Mouse (Mus musculus): ENCODE data around the gene Magoh.
A peak's percentile ranks its signal among the peaks of the same experiment; 100 is the strongest.

The Magoh gene

DNA sequence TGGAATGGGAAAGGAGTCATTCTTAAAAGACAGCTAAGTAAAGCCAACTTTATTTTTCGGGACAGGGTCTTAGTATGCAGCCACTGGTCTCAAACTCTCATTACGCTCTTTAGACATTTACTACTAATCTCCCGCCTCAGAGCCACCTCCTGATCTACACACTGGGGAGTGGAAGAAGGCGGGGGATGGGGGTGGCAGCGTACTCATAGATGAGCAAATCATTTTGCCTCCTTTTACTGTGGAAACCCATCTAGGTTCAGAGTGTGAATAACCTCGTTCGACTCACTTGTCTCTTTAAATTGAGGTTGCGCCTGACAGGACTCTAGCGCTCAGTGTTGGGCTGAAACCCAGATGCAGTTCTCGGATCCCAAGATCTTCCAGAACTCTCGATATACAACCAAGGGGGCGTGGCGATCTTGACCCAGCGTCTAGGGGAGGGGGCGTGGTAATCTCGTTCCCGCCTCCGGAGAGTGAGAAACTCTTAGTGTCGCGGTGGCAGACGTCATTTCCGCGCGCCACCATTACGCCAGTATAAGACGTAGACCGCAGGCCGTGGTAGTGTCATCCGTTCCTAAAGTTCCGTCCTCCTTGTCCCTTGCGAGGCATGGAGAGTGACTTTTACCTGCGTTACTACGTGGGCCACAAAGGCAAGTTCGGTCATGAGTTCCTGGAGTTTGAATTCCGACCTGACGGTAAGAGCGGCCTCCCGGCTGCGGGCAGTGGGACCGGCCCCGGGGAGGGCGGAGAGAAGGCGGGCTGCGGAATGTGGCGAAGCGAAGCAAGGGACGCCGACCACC, at the start of gene Magoh:
Gene Magoh (plus strand): TSS at position 502 of the 797 bp plus-strand sequence.
- DNase-seq (ENCODE audit: extremely low spot score, low read depth, low spot score), result peak; percentile 84

DNA sequence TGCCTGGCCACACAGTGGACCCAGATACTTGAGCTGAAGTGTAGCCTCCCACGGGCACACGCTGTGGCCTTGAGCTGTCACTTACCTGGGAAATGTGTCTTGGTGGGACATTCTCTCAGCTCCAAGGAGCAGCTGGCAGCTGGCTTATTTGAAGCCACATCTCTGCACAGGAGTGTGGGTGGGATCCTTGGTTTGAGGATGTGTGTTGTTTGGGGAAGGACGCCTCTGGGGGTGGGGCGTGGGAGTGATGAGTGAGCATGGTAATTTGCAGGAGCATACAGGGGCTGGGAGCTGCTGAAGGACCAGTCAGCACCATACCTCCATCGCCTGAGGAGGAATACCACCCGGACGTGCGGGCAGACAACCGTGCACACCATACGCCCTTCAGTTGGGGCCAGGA, 49.4 kb upstream of the Magoh start:
- no peak for DNase-seq (ENCODE audit: extremely low spot score, low read depth, low spot score)

DNA sequence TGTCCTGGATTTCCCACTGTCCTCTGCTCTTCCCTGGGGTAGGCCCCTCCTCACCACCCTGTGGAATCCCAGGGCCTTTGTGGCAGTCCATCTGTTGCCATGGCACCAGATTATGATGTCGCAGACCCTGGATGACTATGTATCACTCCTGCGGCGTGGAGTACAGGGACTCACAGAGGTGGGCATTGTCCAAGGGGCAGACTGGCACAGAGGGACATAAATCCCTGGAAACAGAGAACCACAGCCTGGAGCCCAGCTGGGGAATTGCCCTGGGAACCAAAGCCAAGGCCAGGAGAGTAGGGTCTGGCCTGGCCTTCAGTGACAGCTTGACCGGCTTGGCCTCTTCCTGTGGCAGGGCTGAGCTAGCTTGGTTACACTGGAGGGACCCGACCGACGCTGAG, 48.7 kb upstream of the Magoh start:
- DNase-seq (ENCODE audit: extremely low spot score, low read depth, low spot score), result no peak

DNA sequence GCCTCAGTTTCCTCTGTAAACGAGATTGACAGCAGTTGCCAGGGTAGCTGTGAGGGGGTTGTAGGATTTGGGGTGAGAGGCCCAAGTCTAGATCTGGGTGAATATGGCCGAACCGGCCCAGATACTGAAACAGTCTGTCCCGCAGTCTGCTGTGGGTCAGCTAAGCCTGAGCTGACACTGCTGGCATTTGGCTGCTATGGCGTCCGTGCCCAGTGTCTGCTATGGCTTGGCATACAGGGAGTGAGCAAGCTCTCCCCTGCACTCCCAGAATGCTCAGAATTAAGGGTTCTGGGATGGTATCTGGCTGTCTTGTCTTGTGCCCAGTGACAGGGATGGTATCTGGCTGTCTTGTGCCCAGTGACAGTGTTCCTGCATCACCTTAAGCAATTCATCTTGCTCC, 47.9 kb upstream of the Magoh start:
- no peak for DNase-seq (ENCODE audit: extremely low spot score, low read depth, low spot score)

DNA sequence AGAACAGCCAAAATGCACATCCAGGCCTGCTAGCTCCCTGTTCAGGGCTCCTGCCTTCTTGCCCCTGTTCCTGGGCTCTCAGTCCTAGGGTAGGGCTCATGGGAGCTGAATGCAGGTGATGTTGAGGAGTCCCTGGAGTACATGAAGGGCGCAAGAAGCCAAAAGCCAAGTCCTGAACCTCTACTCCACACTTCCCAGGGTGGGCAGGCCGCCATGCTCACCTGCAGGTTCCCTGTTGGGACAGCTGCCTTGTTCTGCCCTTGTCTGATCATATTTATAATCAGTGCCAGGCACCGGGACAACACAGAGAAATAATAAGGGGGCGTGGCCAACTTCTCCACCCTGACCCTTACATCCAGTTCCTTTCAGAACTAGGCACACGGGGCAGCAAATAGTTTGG, 46.0 kb upstream of the Magoh start:
- no peak for DNase-seq (ENCODE audit: extremely low spot score, low read depth, low spot score)

DNA sequence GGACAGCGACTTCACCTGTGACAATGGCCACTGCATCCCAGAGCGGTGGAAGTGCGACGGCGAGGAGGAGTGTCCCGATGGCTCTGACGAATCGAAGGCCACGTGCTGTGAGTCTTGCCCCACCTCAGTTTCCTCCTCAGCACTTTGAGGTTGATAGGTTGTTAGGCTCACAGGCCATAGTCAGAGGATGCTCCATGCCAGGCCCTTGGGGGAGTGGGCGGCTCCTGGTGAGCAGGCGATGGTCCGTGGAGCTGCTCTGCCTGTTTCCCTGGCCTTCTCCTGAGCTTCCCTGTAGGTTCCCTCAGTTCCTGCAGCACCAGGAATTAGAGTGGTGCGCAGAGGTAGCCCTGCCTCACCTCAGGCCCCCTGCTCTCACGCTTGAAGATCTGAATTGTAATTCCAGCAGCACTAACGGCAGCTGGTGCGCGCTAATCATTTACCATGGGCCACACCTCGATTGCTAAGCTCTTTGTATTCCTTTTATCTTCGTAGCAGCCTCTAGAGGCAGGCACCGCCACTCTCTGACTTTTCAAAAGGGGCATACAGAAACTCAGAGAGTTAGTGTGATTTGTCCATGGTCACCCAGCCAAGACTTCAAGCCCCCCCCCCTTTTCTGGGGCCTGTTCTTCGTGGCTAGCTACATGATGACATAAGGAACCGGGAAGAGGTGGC, 44.8 kb upstream of the Magoh start:
- no peak for DNase-seq (ENCODE audit: extremely low spot score, low read depth, low spot score)

DNA sequence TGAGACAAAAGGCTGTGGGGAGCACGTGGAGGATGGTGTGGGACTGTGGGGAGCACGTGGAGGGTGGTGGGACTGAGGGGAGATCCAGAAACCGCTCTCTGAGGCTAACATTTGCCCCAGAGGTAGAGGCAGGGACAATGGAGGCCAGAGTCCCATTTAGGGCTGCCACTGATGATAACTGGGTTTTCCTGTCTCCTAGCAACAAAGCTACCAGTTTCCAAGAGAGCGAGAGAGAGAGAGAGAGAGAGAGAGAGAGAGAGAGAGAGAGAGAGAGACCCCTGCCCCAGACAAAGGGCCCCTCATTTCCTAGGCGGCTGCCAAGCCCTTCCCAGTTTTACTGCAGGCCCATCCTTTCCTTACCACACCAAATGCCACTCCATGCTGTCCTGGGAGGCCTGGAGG, 44.0 kb upstream of the Magoh start:
- no peak for DNase-seq (ENCODE audit: extremely low spot score, low read depth, low spot score)

DNA sequence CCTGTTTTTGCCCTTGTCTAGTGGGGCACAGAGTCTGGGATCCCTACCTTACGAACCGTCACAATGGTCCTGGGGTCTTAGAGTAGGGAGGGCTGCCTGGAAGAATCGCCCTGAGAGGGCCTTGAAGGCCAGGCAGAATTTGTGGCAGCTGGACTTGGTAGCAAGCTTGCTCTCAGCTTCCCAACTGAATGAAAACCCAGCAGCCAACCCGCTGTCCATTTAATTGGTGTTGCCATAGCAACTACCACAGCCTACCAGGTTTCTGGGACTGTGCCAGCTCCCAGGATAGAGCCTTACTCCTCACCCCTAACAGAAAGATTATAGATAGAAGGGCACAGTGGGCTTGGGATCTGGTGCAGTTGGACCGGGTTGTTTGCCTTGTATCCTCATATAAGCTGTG, 42.8 kb upstream of the Magoh start:
- no peak for DNase-seq (ENCODE audit: extremely low spot score, low read depth, low spot score)

DNA sequence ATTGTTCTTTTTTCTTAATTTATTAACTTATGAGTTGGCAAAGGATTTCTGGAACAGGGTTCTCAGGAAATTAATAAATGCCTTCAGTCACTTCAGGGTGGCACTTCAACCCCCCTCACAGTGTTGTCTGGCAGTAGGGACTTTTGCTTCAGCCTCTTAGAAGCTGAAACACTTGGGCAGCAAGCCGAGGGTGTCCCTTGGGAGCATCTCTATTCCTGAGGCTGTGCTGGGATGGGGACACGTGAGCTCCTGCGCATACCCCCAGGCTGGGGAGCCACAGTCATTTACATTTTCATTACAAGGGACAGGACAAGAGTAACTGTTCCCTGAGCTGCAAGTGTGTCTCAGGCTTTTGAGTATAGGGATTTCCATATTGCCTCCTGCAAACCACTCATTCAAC, 41.6 kb upstream of the Magoh start:
- DNase-seq (ENCODE audit: extremely low spot score, low read depth, low spot score), result no peak

DNA sequence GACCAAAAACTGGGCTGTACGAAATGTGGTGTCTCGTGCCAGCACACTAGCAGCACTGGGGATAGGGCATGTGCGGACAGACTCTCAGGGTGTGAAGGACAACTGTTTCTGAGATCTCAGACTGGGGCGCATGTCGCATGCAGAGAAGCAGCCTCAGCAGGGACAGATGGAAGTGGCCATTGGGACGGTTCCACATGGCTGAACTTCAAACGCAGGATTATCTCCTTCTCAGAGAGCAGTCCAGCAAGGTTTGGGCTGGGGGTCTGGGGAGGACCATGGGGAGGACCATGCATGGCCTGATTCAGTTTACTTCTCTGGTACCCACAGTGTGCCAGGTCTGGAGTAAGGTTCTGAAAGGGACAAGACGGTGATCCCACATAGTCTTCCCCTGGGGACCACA, 35.9 kb upstream of the Magoh start:
- no peak for DNase-seq (ENCODE audit: extremely low spot score, low read depth, low spot score)

DNA sequence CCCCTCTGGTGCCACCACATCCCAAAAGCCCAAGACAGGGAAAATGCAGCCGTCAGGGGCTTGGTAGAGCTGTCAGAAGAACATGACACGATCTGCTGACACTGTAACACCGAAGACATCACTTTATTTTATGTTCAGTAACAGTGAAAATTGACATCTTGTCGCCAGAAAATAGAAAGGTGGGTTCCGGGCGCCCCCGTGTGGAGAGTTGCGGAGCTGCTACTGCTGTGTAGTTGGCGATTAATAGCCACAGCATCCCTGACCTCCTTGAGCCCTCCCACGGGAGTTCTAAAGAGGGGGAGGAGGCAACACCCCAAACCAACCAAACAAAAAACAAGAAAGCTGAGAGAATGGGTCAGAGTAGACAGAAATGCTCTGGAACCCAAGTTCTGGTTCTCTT, 34.6 kb upstream of the Magoh start:
- DNase-seq (ENCODE audit: extremely low spot score, low read depth, low spot score), result peak; percentile 12

DNA sequence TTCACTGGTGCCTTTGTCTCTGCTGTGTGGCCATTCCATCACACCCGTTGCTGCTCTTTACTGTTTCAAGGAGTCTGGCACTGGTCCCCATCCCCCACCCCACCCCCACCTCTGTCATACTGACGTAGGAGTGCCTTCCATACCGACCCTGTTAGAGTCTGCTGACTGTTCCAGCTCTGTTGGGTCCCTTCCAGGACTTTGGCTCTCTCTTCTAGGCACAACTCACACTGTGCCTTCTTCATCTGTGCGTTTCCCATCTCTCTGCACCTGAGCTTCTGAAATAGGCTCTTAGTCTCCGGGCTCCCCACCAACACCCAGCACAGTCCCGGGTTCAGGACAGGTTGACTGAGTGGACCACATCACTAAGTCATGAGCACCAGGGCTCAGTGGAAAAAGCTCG, 32.8 kb upstream of the Magoh start:
- DNase-seq (ENCODE audit: extremely low spot score, low read depth, low spot score), result no peak

DNA sequence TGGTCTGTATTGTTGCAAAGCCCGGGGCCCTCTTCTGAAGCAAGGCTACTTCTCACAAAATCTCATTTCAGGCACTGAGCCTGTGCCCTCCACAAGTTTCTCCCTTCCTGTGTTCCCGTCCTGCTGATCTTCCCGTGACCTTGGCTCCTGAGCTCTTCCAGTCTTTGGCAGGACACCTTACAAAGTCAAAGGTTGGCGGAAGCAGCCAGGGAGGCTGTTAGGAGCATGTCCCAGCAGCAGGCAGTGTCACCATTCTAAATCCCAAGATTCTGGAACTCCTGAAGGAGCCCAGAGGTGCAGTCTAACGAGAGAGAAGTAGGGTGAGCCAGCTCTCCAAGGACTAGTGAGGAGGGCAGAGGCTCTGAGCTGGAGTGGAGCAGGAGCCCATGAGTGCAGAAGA, 31.0 kb upstream of the Magoh start:
- no peak for DNase-seq (ENCODE audit: extremely low spot score, low read depth, low spot score)

DNA sequence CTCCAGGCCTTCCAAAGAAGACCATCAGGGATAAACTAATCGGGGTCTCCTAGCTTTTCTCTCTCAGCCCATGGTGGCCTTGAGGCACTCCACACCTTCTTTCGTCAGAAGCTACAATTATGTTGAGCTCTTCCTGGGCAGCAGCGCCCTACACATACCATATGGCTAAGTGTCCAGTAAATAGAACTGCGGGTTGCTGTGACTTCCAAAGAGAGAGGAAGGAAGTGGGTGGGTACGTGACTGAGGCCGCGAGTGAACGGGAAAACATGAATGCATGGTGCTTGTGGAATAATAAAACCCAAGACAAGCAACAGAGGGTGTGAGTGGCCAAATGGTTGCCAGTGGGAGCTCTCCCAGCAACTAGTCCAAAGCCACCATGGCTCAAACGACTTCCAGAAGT, 29.9 kb upstream of the Magoh start:
- DNase-seq (ENCODE audit: extremely low spot score, low read depth, low spot score), result no peak

DNA sequence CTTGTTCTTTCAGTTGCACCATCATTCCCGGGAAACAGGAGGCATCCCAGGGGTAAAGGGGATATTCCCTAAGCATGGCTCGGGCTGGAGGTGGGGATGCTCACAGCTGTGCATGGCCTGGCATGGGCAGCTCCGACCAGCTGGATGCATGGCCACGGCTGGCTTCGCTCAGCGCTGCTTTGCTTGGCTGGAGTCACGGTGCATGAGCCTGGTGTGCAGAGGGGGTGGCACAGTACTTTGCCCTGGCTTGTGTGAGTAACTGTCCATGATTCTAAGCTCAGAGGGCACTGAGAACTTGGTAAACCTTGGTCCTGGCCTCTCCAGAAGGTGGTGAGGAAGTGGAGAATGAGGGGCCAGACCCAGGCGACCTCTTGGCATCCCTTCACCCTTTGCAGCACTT, 29.5 kb upstream of the Magoh start:
- no peak for DNase-seq (ENCODE audit: extremely low spot score, low read depth, low spot score)

DNA sequence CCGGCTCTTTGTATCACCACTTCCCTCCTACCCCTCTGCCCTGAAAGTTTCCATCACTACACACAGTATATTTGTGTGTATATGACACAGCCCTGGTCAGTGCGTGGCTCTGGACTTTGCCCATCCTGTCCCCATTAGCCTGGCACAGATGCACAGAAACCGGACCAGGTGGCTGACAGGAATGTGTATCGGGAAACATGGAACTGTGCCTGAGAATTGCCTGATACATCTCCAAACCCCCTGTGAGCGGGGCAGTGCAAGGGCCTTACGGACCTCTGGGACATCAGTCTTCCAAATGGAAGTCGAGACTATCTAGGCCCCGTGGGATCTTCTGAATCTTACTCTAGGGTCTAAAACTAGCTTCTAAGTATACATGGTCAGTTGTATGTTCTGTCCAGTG, 26.2 kb upstream of the Magoh start:
- DNase-seq (ENCODE audit: extremely low spot score, low read depth, low spot score), result no peak

DNA sequence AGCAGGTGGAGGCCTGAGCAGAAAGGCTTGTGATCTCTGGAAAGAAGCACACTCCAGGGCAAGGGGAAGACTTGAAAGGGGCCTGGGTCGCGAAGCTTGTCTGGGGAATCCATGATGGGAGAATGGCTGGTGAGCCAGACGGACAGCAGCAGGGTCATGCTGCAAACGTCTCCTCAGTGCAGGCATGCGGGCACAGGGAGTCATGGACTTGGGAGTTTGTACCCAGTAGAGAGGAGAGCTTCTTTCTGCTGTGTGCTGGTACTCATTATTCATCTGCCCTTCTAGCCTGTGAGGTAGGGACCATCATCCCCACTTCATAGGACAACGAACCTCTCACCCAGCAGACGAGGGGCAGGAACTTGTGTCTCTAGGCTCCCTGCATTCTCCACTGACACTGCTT, 25.7 kb upstream of the Magoh start:
- DNase-seq (ENCODE audit: extremely low spot score, low read depth, low spot score), result no peak

DNA sequence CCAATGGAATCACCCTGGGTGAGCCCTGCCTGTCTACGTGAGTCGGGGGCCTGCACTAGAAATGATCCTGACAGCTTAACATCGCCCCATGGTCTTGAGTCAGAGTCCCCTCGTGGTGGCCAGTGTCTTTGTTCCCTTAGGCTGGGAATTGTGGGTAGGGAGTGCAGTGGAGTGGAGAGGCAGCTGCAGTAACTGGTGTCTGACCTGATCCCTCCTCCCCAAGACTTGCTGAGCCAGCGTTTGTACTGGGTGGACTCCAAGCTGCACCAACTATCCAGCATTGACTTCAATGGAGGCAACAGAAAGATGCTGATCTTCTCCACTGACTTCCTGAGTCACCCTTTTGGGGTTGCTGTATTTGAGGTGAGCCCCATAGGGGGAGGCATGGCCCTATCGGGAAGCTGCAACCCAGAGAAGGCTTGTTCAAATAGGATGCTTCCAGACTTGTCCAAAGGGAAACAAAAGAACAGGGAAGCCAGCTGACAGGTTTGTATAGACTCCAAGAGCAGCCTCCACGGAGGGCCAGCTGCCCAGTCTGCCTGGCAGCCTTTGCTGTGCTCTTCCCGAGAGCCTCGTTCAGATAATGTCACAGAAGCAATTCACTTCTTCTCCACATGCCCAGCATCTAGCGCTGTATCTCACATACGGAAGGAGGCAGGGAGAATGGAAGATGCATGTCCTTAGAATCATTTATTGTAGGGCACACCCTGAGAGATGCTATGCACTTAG, 22.4 kb upstream of the Magoh start:
- no peak for DNase-seq (ENCODE audit: extremely low spot score, low read depth, low spot score)

DNA sequence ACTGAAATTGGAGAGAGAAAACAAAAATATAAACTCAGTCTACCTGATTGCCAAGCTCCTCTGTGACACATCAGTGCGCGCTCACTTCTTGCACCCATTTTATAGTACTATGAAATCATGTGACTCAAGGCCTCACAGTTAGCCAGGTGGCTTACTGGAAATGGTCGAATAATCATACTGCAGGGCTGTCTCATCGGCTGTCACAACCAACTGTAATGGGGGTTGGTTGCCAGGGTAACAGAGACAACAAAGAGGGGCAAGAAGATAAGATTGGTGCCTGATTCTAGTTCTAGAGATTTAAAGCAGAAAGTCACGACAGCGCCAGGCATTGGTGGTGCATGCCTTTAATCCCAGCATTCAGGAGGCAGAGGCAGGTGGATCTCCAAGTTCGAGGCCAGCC, 20.6 kb upstream of the Magoh start:
- no peak for DNase-seq (ENCODE audit: extremely low spot score, low read depth, low spot score)

DNA sequence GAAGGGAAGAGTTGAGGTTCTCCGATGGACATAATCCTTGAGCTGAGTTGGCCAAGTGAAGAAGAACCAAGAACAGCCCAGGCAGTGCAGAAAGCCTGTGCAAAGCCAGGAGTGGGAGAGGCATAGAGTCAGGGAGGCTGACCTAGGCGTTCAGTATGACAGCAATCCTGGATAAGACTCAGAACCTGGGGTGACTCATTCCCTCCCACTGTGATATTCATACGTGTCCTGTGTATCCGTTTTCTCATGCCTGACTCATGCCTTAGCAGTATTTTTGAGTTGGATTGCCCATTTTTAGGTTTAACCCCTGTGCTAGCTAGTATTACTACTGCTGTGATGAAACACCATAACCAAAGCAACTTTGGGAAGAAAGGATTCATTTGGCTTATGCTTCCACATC, 14.7 kb upstream of the Magoh start:
- DNase-seq (ENCODE audit: extremely low spot score, low read depth, low spot score), result no peak

DNA sequence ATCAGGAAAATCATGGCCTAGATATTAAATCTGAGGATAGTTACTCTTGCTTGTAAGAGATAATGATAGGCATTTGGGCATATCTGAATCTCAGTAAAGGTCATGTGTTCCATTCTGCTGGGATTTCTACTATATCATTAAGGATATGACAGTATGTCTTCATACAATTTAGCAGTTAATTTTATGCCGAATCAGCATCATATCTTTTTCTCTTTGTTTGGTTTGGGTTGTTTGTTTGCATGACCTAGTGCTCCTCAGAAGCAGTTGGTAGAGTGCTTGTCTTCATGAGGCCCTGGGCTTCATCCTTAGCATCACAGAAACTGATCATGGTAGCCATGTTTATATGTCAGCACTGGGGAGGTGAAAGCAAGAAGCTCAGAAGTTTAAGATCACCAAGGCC, 2.1 kb downstream of the Magoh start:
- no peak for DNase-seq (ENCODE audit: extremely low spot score, low read depth, low spot score)

DNA sequence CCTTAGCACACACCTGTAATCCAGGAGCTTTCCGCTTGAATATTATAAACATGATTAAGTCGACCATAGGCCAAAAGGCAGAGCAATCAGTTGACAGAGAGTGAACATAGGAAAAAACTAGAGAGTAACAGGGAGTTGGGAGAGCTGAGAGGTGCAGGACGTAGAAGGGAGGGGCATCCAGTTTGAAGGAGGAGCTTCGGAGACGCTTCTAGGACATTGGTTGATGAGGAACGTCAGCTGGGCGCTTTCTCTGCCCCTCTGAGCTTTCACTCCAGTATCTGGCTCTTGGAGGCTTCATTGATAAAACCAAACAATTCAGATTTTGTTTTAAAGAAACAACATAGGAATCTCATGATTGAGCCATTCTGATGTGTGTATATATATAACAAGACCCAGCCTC, 6.8 kb downstream of the Magoh start:
- DNase-seq (ENCODE audit: extremely low spot score, low read depth, low spot score), result no peak

Measured in hindlimb bud, embryonic 11.5 days (tissue).